Mouse (Mus musculus) embryonic facial prominence, embryonic 12.5 days (tissue): ENCODE data around the gene Ubald1. TPM values are rescaled to one million over a fixed set of nuclear protein-coding genes. Genes with fewer than 3 reads are reported as not detected.

ENCODE experiments used
- ATAC-seq: fragments of 200-750 bp; cut with Nextera tagmentation; 2 replicates; pipeline ENCODE4 v1.8.0; 2017; ENCODE audit not compliant: insufficient number of reproducible peaks, insufficient read depth, low FRiP score, low TSS enrichment
- H3K27ac ChIP-seq: fragments of 300-500 bp; sonication (generic); 2 replicates; pipeline ENCODE4 v1.5.1; 2016; ENCODE audit warnings: mild to moderate bottlenecking
- H3K27me3 ChIP-seq: fragments of 300-500 bp; sonication (generic); 2 replicates; pipeline ENCODE4 v1.6.1; 2016; ENCODE audit warnings: mild to moderate bottlenecking, moderate library complexity
- H3K36me3 ChIP-seq: fragments of 300-500 bp; sonication (generic); 2 replicates; pipeline ENCODE4 v1.6.1; 2016; ENCODE audit warnings: mild to moderate bottlenecking
- H3K4me1 ChIP-seq: fragments of 300-500 bp; sonication (generic); 2 replicates; pipeline ENCODE4 v1.6.1; 2016
- H3K4me2 ChIP-seq: fragments of 300-500 bp; sonication (generic); replicated peaks from 2 replicates; pipeline ENCODE4 v1.6.1; 2016; ENCODE audit warnings: mild to moderate bottlenecking, moderate library complexity
- H3K4me3 ChIP-seq: fragments of 300-500 bp; sonication (generic); 2 replicates; pipeline ENCODE4 v1.5.1; 2016; ENCODE audit warnings: mild to moderate bottlenecking
- H3K9ac ChIP-seq: fragments of 300-500 bp; sonication (generic); 2 replicates; pipeline ENCODE4 v1.6.1; 2016; ENCODE audit warnings: mild to moderate bottlenecking, moderate library complexity
- H3K9me3 ChIP-seq: fragments of 300-500 bp; sonication (generic); 2 replicates; pipeline ENCODE4 v1.6.1; 2016; ENCODE audit warnings: mild to moderate bottlenecking, moderate library complexity
- WGBS: fragments of 180-500 bp; shearing (Covaris S2); methylation state at CpG from one replicate; pipeline ENCODE4 v1.1.7; 2016; 5-methylcytosine and 5-hydroxymethylcytosine counted together
- polyA plus RNA-seq: library from polyadenylated mRNA; unstranded; fragments of >200 nt; fragmentation: Nextera tagmentation; extraction: Ambion mirVana; gene quantifications from 2 replicates; pipeline ENCODE4 v1.2.1, GENCODE M21; 2016

The Ubald1 gene
- polyA plus RNA-seq, 1 experiment from 2014 or later: 32.7 TPM

GRCm38 (mm10) chr16:4862863-4863483, 17.1 kb downstream of the Ubald1 start:
- no peak overlapping the region for H3K9ac ChIP-seq
- H3K27me3 ChIP-seq: no peaks in the 10 kb centered on the region
- WGBS: 56% methylated on average over 9 of the region's 9 CpGs
- H3K4me2 ChIP-seq: no peak overlapping the region
- ATAC-seq: no peak
- peaks cover 5% of the 10 kb centered on the region; the same call in 1 of the 2 replicates for H3K4me1 ChIP-seq
- H3K36me3 ChIP-seq: no peaks in the 10 kb centered on the region
- H3K27ac ChIP-seq: no peak overlapping the region
- H3K9me3 ChIP-seq: no peaks in the 10 kb centered on the region
- H3K4me3 ChIP-seq: no peak overlapping the region

- Histone ChIP-seq H3K27ac (no peak overlapping the region), H3K9ac (no peak overlapping the region), H3K36me3 (no peaks in the 10 kb centered on the region), H3K4me2 (no peak overlapping the region), H3K4me1 (peaks cover 5% of the 10 kb centered on the region; the same call in 1 of the 2 replicates), H3K27me3 (no peaks in the 10 kb centered on the region), H3K9me3 (no peaks in the 10 kb centered on the region), H3K4me3 (no peak overlapping the region)
- no peak for ATAC-seq
- 45% methylated on average over 10 of the region's 10 CpGs for WGBS
Measured at GRCm38 (mm10) chr16:4861392-4861791, 18.7 kb downstream of the Ubald1 start.

GRCm38 (mm10) chr16:4855046-4855650, 25.0 kb downstream of the Ubald1 start:
- Histone ChIP-seq H3K4me2 (no peak overlapping the region), H3K9ac (no peak overlapping the region), H3K9me3 (no peaks in the 10 kb centered on the region), H3K27ac (no peak overlapping the region), H3K27me3 (no peaks in the 10 kb centered on the region; the same call in 1 of the 2 replicates), H3K4me3 (no peak overlapping the region), H3K4me1 (peaks cover 4% of the 10 kb centered on the region; the same call in 1 of the 2 replicates), H3K36me3 (no peaks in the 10 kb centered on the region)
- ATAC-seq: no peak
- WGBS: 52% methylated on average over 5 of the region's 5 CpGs

- Histone ChIP-seq H3K36me3 (no peaks in the 10 kb centered on the region), H3K4me3 (no peak overlapping the region), H3K4me2 (no peak overlapping the region), H3K9ac (no peak overlapping the region), H3K4me1 (peaks cover 4% of the 10 kb centered on the region; the same call in 1 of the 2 replicates), H3K27ac (no peak overlapping the region), H3K9me3 (no peaks in the 10 kb centered on the region), H3K27me3 (no peaks in the 10 kb centered on the region; the same call in 1 of the 2 replicates)
- no peak for ATAC-seq
- 48% methylated on average over 5 of the region's 5 CpGs for whole genome bisulfite sequencing
Measured at GRCm38 (mm10) chr16:4850938-4851628, 29.0 kb downstream of the Ubald1 start.

GRCm38 (mm10) chr16:4850361-4850760, 29.8 kb downstream of the Ubald1 start:
- Histone ChIP-seq H3K4me2 (no peak overlapping the region), H3K4me1 (peaks cover 4% of the 10 kb centered on the region; the same call in 1 of the 2 replicates), H3K27me3 (no peaks in the 10 kb centered on the region), H3K9ac (no peak overlapping the region), H3K4me3 (no peak overlapping the region), H3K9me3 (no peaks in the 10 kb centered on the region), H3K27ac (no peak overlapping the region), H3K36me3 (no peaks in the 10 kb centered on the region)
- 82% methylated on average over 7 of the region's 7 CpGs for WGBS
- no peak for ATAC-seq

GRCm38 (mm10) chr16:4848090-4848489, 32.0 kb downstream of the Ubald1 start:
- Histone ChIP-seq H3K4me1 (peaks cover 4% of the 10 kb centered on the region; the same call in 1 of the 2 replicates), H3K27me3 (no peaks in the 10 kb centered on the region), H3K4me3 (no peak overlapping the region), H3K36me3 (no peaks in the 10 kb centered on the region), H3K9ac (no peak overlapping the region), H3K9me3 (no peaks in the 10 kb centered on the region), H3K4me2 (no peak overlapping the region), H3K27ac (no peak overlapping the region)
- no peak for ATAC-seq
- WGBS: 76% methylated on average over 2 of the region's 2 CpGs

- H3K27ac ChIP-seq: no peak overlapping the region
- ATAC-seq: no peak
- H3K4me2 ChIP-seq: no peak overlapping the region
- H3K9me3 ChIP-seq: no peaks in the 10 kb centered on the region
- peaks cover 4% of the 10 kb centered on the region; the same call in 1 of the 2 replicates for H3K4me1 ChIP-seq
- H3K4me3 ChIP-seq: no peak overlapping the region
- H3K27me3 ChIP-seq: no peaks in the 10 kb centered on the region
- WGBS: 88% methylated on average over 3 of the region's 3 CpGs
- H3K36me3 ChIP-seq: no peaks in the 10 kb centered on the region
- no peak overlapping the region for H3K9ac ChIP-seq
Measured at GRCm38 (mm10) chr16:4847041-4847440, 33.1 kb downstream of the Ubald1 start.

- 81% methylated on average over 8 of the region's 8 CpGs for WGBS
- no peaks in the 10 kb centered on the region for H3K27me3 ChIP-seq
- no peaks in the 10 kb centered on the region for H3K36me3 ChIP-seq
- no peak overlapping the region for H3K4me2 ChIP-seq
- no peak overlapping the region for H3K9ac ChIP-seq
- H3K9me3 ChIP-seq: no peaks in the 10 kb centered on the region
- no peak overlapping the region for H3K27ac ChIP-seq
- no peak overlapping the region for H3K4me3 ChIP-seq
- H3K4me1 ChIP-seq: no peaks in the 10 kb centered on the region
- no peak for ATAC-seq
Measured at GRCm38 (mm10) chr16:4840231-4840630, 39.9 kb downstream of the Ubald1 start.

- Histone ChIP-seq H3K27me3 (no peaks in the 10 kb centered on the region), H3K4me1 (no peaks in the 10 kb centered on the region), H3K36me3 (no peaks in the 10 kb centered on the region), H3K4me2 (no peak overlapping the region), H3K27ac (no peak overlapping the region), H3K9me3 (no peaks in the 10 kb centered on the region), H3K4me3 (no peak overlapping the region), H3K9ac (no peak overlapping the region)
- no peak for ATAC-seq
- WGBS: 83% methylated on average over 3 of the region's 3 CpGs
Measured at GRCm38 (mm10) chr16:4839552-4839951, 40.6 kb downstream of the Ubald1 start.

- Histone ChIP-seq H3K9ac (no peak overlapping the region), H3K9me3 (no peaks in the 10 kb centered on the region), H3K27me3 (no peaks in the 10 kb centered on the region), H3K4me2 (no peak overlapping the region), H3K36me3 (no peaks in the 10 kb centered on the region), H3K4me3 (no peak overlapping the region), H3K4me1 (no peaks in the 10 kb centered on the region), H3K27ac (no peak overlapping the region)
- no peak for ATAC-seq
- 86% methylated on average over 3 of the region's 3 CpGs for WGBS
Measured at GRCm38 (mm10) chr16:4837631-4838030, 42.5 kb downstream of the Ubald1 start.

- no peaks in the 10 kb centered on the region for H3K36me3 ChIP-seq
- H3K27ac ChIP-seq: no peak within 1 kb of the TSS
- no peaks in the 10 kb centered on the region for H3K4me1 ChIP-seq
- no peak within 1 kb of the TSS for H3K4me2 ChIP-seq
- WGBS: 89% methylated on average over 3 of the region's 3 CpGs
- no peak within 1 kb of the TSS for H3K4me3 ChIP-seq
- H3K9ac ChIP-seq: no peak within 1 kb of the TSS
- H3K9me3 ChIP-seq: no peaks in the 10 kb centered on the region
- no peaks in the 10 kb centered on the region for H3K27me3 ChIP-seq
- ATAC-seq: no peak
Measured at GRCm38 (mm10) chr16:4835191-4835590, 44.9 kb downstream of the Ubald1 start, which contains the start of gene 4930562C15Rik. TSS of gene 4930562C15Rik (plus strand) at chr16:4835416.

- Histone ChIP-seq H3K36me3 (no peaks in the 10 kb centered on the region), H3K4me3 (no peak overlapping the region), H3K4me2 (no peak overlapping the region), H3K27me3 (no peaks in the 10 kb centered on the region), H3K9ac (no peak overlapping the region), H3K4me1 (no peaks in the 10 kb centered on the region), H3K9me3 (no peaks in the 10 kb centered on the region), H3K27ac (no peak overlapping the region)
- WGBS: 71% methylated on average over 2 of the region's 2 CpGs
- ATAC-seq: no peak
Measured at GRCm38 (mm10) chr16:4833858-4834257, 46.3 kb downstream of the Ubald1 start.
